Mouse (Mus musculus): ENCODE measurements around the gene Fam107b. TPM values are rescaled to one million over a fixed set of nuclear protein-coding genes. Genes with fewer than 3 reads are reported as not detected.

Fam107b gene
- polyA plus RNA-seq, 1 experiment from 2014 or later: 36.0 TPM

DNA sequence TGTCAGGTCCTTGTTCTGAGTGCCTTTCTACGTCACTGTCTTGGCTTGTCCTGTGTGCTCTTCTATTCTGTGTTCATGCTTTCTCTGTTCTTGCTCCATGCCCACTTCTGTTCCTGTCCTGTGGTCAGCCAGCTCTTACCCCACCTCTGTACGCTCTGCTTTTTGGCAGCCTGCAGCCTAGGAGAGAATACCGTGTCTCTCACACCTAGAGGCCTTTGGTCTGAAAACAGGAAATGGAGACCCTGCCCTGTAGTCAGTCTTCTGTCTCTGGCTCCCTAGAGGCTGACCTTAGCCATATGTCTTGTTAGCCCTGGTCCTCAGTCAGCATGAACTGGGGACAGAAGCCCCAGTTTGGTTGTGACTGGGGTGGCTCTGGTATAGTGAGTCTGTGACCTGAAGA, 170.0 kb downstream of the Fam107b start:
- Histone ChIP-seq H3K4me3 (ENCODE audit: low read depth, low read length) (no peak overlapping the region), H3K9me3 (ENCODE audit: control insufficient read depth, low read length) (no peaks in the 10 kb centered on the region), H3K27ac (ENCODE audit: low read depth, low read length) (no peak overlapping the region), H3K27me3 (replicated peaks; ENCODE audit: control insufficient read depth, insufficient read depth, low read length) (no peaks in the 10 kb centered on the region), H3K9ac (ENCODE audit: low read depth, low read length) (no peak overlapping the region), H3K4me2 (no peak overlapping the region), H3K4me1 (replicated peaks; ENCODE audit: control insufficient read depth, insufficient read depth, low read length) (0 out of 2 replicates have a peak, but pooled peaks cover 3% of the 10 kb centered on the region), H3K36me3 (ENCODE audit: control insufficient read depth, insufficient read depth, low read length) (no peaks in the 10 kb centered on the region)
- DNase-seq (ENCODE audit: low spot score) (no peak), ATAC-seq (replicated peaks; ENCODE audit: low FRiP score) (no peak; the same call in 1 of the 2 replicates)
- 62% methylated on average over 3 of the region's 3 CpGs for WGBS

DNA sequence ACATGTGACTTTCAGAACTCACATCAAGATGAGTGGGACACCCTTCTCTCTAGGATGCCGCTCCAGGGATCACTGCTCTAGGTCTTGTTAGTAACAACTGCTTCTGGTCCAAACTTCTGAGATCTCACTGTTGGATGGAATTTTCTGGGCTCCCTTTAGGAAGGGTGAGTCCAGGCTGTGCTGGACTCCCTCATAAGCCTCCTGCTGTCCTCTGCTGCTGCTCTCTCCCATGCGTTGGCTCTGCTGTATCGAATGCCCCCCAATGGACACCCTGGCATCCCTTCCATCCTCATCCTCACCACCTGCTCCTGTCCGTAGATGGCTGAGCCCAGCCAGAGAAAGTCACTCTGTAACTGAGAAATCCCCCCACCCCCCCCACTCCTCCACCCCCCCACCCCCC, 170.4 kb downstream of the Fam107b start:
- Histone ChIP-seq H3K27ac (ENCODE audit: low read depth, low read length) (no peak overlapping the region), H3K4me1 (replicated peaks; ENCODE audit: control insufficient read depth, insufficient read depth, low read length) (0 out of 2 replicates have a peak, but pooled peaks cover 5% of the 10 kb centered on the region), H3K9me3 (ENCODE audit: control insufficient read depth, low read length) (no peaks in the 10 kb centered on the region), H3K4me2 (no peak overlapping the region), H3K27me3 (replicated peaks; ENCODE audit: control insufficient read depth, insufficient read depth, low read length) (no peaks in the 10 kb centered on the region), H3K36me3 (ENCODE audit: control insufficient read depth, insufficient read depth, low read length) (no peaks in the 10 kb centered on the region), H3K4me3 (ENCODE audit: low read depth, low read length) (no peak overlapping the region), H3K9ac (ENCODE audit: low read depth, low read length) (no peak overlapping the region)
- DNase-seq (ENCODE audit: low spot score): no peak
- WGBS: 91% methylated on average over 4 of the region's 4 CpGs
- no peak; the same call in 1 of the 2 replicates for ATAC-seq (replicated peaks; ENCODE audit: low FRiP score)

DNA sequence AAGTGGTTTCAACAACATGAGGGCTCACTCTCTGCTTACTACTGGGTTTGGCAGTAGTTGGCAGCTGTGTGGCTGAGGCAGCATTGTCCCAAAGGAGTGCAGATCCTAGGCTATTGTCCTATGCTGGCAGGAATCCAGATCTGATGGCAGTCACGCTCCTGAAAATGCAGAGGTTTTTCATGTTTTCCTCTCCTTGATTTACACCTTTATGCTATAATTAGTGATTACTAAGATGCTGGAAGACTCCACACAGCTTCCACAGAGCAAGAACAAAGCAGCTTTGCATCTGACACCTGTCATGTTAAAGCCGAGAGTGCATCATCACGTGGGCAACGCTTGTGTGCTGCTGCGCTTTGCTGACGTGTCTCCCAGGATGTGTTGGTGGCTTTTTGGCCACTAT, 172.2 kb downstream of the Fam107b start:
- no peak for DNase-seq (ENCODE audit: low spot score)
- no peaks in the 10 kb centered on the region for H3K36me3 ChIP-seq (ENCODE audit: control insufficient read depth, insufficient read depth, low read length)
- H3K9ac ChIP-seq (ENCODE audit: low read depth, low read length): no peak overlapping the region
- no peak overlapping the region for H3K27ac ChIP-seq (ENCODE audit: low read depth, low read length)
- no peak overlapping the region for H3K4me3 ChIP-seq (ENCODE audit: low read depth, low read length)
- no peak overlapping the region for H3K4me2 ChIP-seq
- ATAC-seq (replicated peaks; ENCODE audit: low FRiP score): no peak
- WGBS: 90% methylated on average over 6 of the region's 6 CpGs
- no peaks in the 10 kb centered on the region for H3K9me3 ChIP-seq (ENCODE audit: control insufficient read depth, low read length)
- 0 out of 2 replicates have a peak, but pooled peaks cover 5% of the 10 kb centered on the region for H3K4me1 ChIP-seq (replicated peaks; ENCODE audit: control insufficient read depth, insufficient read depth, low read length)
- H3K27me3 ChIP-seq (replicated peaks; ENCODE audit: control insufficient read depth, insufficient read depth, low read length): no peaks in the 10 kb centered on the region

DNA sequence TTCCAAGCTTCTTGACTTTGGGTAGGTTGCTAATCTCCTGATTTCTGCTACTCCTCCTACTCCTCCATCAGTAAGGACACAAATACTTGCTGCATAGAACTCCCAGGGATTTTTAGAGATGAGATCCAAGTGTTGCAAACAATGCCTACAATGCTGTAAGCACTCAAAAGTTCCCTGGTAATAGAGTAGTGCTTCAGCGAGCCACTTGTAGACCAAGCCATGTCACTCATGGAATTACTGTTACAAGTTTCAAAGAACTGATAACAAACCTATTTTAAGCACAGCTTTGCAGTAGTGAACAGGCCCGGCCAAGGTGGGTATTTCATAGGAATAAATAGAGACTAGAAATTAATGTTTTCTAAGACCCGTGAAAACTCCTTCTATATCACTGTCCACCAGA, 174.8 kb downstream of the Fam107b start:
- H3K4me1 ChIP-seq (replicated peaks; ENCODE audit: control insufficient read depth, insufficient read depth, low read length): 0 out of 2 replicates have a peak, but pooled peaks cover 11% of the 10 kb centered on the region
- DNase-seq (ENCODE audit: low spot score) (no peak), ATAC-seq (replicated peaks; ENCODE audit: low FRiP score) (no peak)
- H3K27me3 ChIP-seq (replicated peaks; ENCODE audit: control insufficient read depth, insufficient read depth, low read length): no peaks in the 10 kb centered on the region
- H3K4me2 ChIP-seq: no peak overlapping the region
- no peak overlapping the region for H3K4me3 ChIP-seq (ENCODE audit: low read depth, low read length)
- H3K9ac ChIP-seq (ENCODE audit: low read depth, low read length): no peak overlapping the region
- no peaks in the 10 kb centered on the region for H3K36me3 ChIP-seq (ENCODE audit: control insufficient read depth, insufficient read depth, low read length)
- H3K27ac ChIP-seq (ENCODE audit: low read depth, low read length): no peak overlapping the region
- no peaks in the 10 kb centered on the region for H3K9me3 ChIP-seq (ENCODE audit: control insufficient read depth, low read length)
- WGBS: 64% methylated on average over 3 of the region's 3 CpGs

DNA sequence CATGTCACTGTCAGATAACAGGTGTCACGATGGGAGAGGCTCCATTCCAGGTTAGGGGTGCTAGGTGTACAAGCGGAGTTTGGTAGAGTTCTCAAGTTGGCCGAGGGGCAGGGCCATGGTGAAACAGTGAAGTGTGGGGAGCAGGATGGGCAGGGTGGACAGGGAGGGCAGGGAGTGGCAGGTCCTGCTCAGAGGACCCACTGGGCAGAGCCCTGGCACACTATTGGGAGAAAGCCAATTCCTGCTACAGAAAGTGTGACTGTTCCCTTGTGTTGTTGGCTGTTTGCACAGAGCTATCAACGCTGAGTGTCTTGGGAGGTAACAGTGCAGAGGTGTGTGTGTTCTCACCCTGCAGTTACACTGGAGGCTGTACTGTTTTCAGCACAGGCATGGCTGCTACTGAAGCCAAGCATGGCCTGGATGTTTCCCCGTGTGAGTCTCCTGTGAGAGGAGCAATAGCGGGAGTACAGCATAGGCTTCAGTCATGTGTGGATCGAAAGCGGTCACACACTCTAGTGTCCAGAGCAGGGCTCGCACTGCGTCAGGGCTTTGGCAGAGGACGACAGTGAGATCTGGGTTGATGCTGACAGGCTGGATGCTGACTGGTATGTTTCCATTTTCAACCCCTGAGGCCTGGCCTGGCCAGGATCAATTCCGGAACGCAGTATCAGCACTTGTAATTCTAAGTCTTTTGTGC, 175.8 kb downstream of the Fam107b start:
- Histone ChIP-seq H3K9ac (ENCODE audit: low read depth, low read length) (no peak overlapping the region), H3K9me3 (ENCODE audit: control insufficient read depth, low read length) (no peaks in the 10 kb centered on the region), H3K4me1 (replicated peaks; ENCODE audit: control insufficient read depth, insufficient read depth, low read length) (0 out of 2 replicates have a peak, but pooled peaks cover 11% of the 10 kb centered on the region), H3K27me3 (replicated peaks; ENCODE audit: control insufficient read depth, insufficient read depth, low read length) (no peaks in the 10 kb centered on the region), H3K27ac (ENCODE audit: low read depth, low read length) (no peak overlapping the region), H3K4me3 (ENCODE audit: low read depth, low read length) (no peak overlapping the region), H3K36me3 (ENCODE audit: control insufficient read depth, insufficient read depth, low read length) (no peaks in the 10 kb centered on the region), H3K4me2 (no peak overlapping the region)
- no peak for DNase-seq (ENCODE audit: low spot score)
- 77% methylated on average over 13 of the region's 13 CpGs for WGBS
- no peak for ATAC-seq (replicated peaks; ENCODE audit: low FRiP score)

DNA sequence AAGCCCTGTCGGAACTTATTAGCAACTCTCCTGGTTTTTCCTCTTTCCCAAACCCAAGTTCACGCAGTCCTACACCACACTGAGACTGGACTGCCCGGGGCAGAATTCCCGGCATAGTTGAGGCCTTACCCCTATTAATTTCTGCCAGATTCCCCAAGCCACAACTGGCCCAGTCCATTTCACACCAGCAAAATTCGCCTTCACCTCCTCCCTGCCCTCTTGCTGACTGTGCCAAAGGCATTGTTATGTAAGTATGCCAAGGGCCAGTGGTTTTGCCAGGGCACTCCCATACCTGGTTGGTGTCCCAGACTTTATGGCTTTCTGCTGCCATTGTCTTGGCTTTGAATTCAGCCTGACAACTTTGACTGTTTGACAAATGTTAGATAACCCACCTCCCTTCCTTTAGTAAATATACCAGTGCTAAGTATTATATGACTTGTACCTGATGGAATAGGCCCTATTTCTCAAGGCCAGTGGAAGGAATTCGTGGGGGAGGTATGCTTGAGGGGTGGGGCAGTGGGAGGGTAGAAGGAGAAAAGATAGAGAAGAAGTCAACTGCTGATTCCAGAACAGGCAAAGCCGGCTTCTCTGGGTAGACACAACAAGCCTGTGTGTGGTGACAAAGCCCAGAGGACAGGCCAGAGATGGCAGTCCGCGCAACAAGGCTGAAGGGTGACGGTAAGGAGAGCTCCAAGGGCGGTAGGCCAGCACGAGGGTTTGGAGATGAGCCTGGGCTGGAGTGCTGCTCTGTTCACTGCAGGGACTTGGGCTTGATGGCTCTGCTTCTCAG, 178.6 kb downstream of the Fam107b start:
- Histone ChIP-seq H3K9ac (ENCODE audit: low read depth, low read length) (no peak overlapping the region), H3K36me3 (ENCODE audit: control insufficient read depth, insufficient read depth, low read length) (no peaks in the 10 kb centered on the region), H3K27ac (ENCODE audit: low read depth, low read length) (no peak overlapping the region), H3K4me2 (no peak overlapping the region), H3K27me3 (replicated peaks; ENCODE audit: control insufficient read depth, insufficient read depth, low read length) (no peaks in the 10 kb centered on the region), H3K9me3 (ENCODE audit: control insufficient read depth, low read length) (no peaks in the 10 kb centered on the region), H3K4me3 (ENCODE audit: low read depth, low read length) (no peak overlapping the region), H3K4me1 (replicated peaks; ENCODE audit: control insufficient read depth, insufficient read depth, low read length) (0 out of 2 replicates have a peak, but pooled peaks cover 13% of the 10 kb centered on the region)
- 0 out of 2 replicates have a peak, but pooled peaks have one; percentile 16 for ATAC-seq (replicated peaks; ENCODE audit: low FRiP score)
- no peak for DNase-seq (ENCODE audit: low spot score)
- 63% methylated on average over 12 of the region's 12 CpGs for WGBS

DNA sequence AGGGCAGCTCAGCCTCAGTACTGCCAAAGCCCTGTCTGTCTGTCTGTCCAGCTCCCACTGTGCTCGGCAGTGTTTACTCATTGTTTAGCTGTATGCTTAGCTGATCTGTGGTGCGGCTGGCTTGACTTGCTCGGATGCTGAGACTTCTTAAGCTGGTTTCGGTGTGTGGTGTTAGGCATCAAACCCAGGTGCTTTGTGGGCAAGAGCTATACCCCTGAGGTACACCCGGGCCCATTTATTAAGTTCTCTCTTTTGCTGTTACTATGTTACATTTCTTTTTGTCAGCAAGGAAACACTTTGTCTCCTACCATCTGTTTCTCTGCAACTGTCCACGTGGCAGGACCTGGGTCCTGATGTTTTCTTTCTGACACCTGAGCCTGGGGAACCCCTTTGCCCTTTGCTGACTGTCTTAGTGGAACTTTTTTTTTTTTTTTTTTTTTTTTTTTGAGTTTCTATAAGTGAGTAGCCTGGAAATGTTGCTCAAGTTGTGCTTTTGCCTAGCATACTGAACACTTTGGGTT, 179.3 kb downstream of the Fam107b start:
- Histone ChIP-seq H3K4me1 (replicated peaks; ENCODE audit: control insufficient read depth, insufficient read depth, low read length) (0 out of 2 replicates have a peak, but pooled peaks cover 13% of the 10 kb centered on the region), H3K27ac (ENCODE audit: low read depth, low read length) (no peak overlapping the region), H3K36me3 (ENCODE audit: control insufficient read depth, insufficient read depth, low read length) (no peaks in the 10 kb centered on the region), H3K9ac (ENCODE audit: low read depth, low read length) (no peak overlapping the region), H3K27me3 (replicated peaks; ENCODE audit: control insufficient read depth, insufficient read depth, low read length) (no peaks in the 10 kb centered on the region), H3K4me3 (ENCODE audit: low read depth, low read length) (no peak overlapping the region), H3K4me2 (no peak overlapping the region), H3K9me3 (ENCODE audit: control insufficient read depth, low read length) (no peaks in the 10 kb centered on the region)
- 69% methylated on average over 6 of the region's 6 CpGs for WGBS
- ATAC-seq (replicated peaks; ENCODE audit: low FRiP score) (no peak), DNase-seq (ENCODE audit: low spot score) (no peak)

DNA sequence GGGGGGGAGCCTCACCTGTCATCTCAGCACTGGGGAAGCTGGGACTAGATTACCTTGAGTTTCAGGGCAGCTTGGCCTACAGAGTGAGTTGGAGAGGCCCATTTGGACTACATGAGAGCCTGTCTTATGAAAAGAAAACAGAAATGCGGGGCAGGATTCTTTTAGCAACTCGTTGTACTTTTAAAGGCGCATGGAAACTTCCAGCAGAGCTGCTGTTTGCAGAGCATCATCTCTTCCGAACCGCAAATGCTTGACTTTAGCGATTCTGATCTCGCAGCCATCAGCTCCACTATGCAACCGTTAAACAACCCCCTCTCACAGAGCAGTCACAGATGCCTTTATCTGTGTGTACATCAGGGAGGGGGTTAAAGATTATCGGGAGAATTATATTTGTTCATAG, 179.8 kb downstream of the Fam107b start:
- Histone ChIP-seq H3K27ac (ENCODE audit: low read depth, low read length) (no peak overlapping the region), H3K4me3 (ENCODE audit: low read depth, low read length) (no peak overlapping the region), H3K9ac (ENCODE audit: low read depth, low read length) (no peak overlapping the region), H3K4me2 (no peak overlapping the region), H3K4me1 (replicated peaks; ENCODE audit: control insufficient read depth, insufficient read depth, low read length) (0 out of 2 replicates have a peak, but pooled peaks cover 11% of the 10 kb centered on the region), H3K36me3 (ENCODE audit: control insufficient read depth, insufficient read depth, low read length) (no peaks in the 10 kb centered on the region), H3K27me3 (replicated peaks; ENCODE audit: control insufficient read depth, insufficient read depth, low read length) (no peaks in the 10 kb centered on the region), H3K9me3 (ENCODE audit: control insufficient read depth, low read length) (no peaks in the 10 kb centered on the region)
- ATAC-seq (replicated peaks; ENCODE audit: low FRiP score) (no peak), DNase-seq (ENCODE audit: low spot score) (no peak)
- 75% methylated on average over 9 of the region's 9 CpGs for WGBS
